Mouse (Mus musculus): ENCODE results near the gene Spock3. TPM values are rescaled to one million over a fixed set of nuclear protein-coding genes. Genes with fewer than 3 reads are reported as not detected.

The Spock3 gene
- 0.09 and 0.13 TPM in 2 replicates for total RNA-seq (2014; rRNA removed)
- not detected in 2 replicates for polyA plus RNA-seq (2012; rRNA removed)

- Histone ChIP-seq H3K9ac (ENCODE audit: low read depth, low read length) (no peak within 1 kb of the TSS), H3K79me2 (ENCODE audit: control insufficient read depth, insufficient read depth, low read length) (no peaks in the 10 kb centered on the region), H3K36me3 (ENCODE audit: control insufficient read depth, insufficient read depth, low read length) (no peaks in the 10 kb centered on the region), H3K4me1 (ENCODE audit: control insufficient read depth, insufficient read depth, low read length) (no peaks in the 10 kb centered on the region), H3K4me3 (ENCODE audit: insufficient read depth, low read depth, low read length) (no peak within 1 kb of the TSS), H3K27ac (replicated peaks; ENCODE audit: insufficient read depth, low read depth, low read length) (no peak within 1 kb of the TSS), H3K27me3 (ENCODE audit: control insufficient read depth, insufficient read depth, low read length) (0 out of 2 replicates have a peak, but pooled peaks cover 4% of the 10 kb centered on the region)
- TF ChIP-seq POLR2A (IDR thresholded peaks at IDR 0.05; ENCODE audit: extremely low read depth, insufficient read depth, low read length) (no peak), CTCF (IDR thresholded peaks at IDR 0.05; ENCODE audit: low read depth, low read length) (no peak)
- 27% methylated on average over 2 of the region's 2 CpGs for WGBS
- no peak for DNase-seq (ENCODE audit: extremely low read depth, low read depth, low spot score)
Measured at GRCm38 (mm10) chr8:62950709-62951108, at the start of gene Spock3. TSS of gene Spock3 (plus strand) at chr8:62951009.

- no peak for DNase-seq (ENCODE audit: extremely low read depth, low read depth, low spot score)
- WGBS = 2% methylated on average over 50 of the region's 50 CpGs
- no peak overlapping the region for H3K9ac ChIP-seq (ENCODE audit: low read depth, low read length)
- H3K79me2 ChIP-seq (ENCODE audit: control insufficient read depth, insufficient read depth, low read length) = no peaks in the 10 kb centered on the region
- no peaks in the 10 kb centered on the region for H3K36me3 ChIP-seq (ENCODE audit: control insufficient read depth, insufficient read depth, low read length)
- no peaks in the 10 kb centered on the region for H3K4me1 ChIP-seq (ENCODE audit: control insufficient read depth, insufficient read depth, low read length)
- no peak overlapping the region for H3K4me3 ChIP-seq (ENCODE audit: insufficient read depth, low read depth, low read length)
- H3K27me3 ChIP-seq (ENCODE audit: control insufficient read depth, insufficient read depth, low read length) = 0 out of 2 replicates have a peak, but pooled peaks cover 4% of the 10 kb centered on the region
- no peak overlapping the region for H3K27ac ChIP-seq (replicated peaks; ENCODE audit: insufficient read depth, low read depth, low read length)
- no peak for TF ChIP-seq CTCF (IDR thresholded peaks at IDR 0.05; ENCODE audit: low read depth, low read length)
- no peak for TF ChIP-seq POLR2A (IDR thresholded peaks at IDR 0.05; ENCODE audit: extremely low read depth, insufficient read depth, low read length)
Measured at GRCm38 (mm10) chr8:62951173-62952134, 645 bp downstream of the Spock3 start.

GRCm38 (mm10) chr8:62952481-62952880 is 1.7 kb downstream of the Spock3 start:
- WGBS = 18% methylated on average over 3 of the region's 3 CpGs
- no peak for TF ChIP-seq POLR2A (IDR thresholded peaks at IDR 0.05; ENCODE audit: extremely low read depth, insufficient read depth, low read length)
- no peak for TF ChIP-seq CTCF (IDR thresholded peaks at IDR 0.05; ENCODE audit: low read depth, low read length)

GRCm38 (mm10) chr8:62962608-62963007 is 11.8 kb downstream of the Spock3 start:
- TF ChIP-seq CTCF (IDR thresholded peaks at IDR 0.05; ENCODE audit: low read depth, low read length) (no peak), POLR2A (IDR thresholded peaks at IDR 0.05; ENCODE audit: extremely low read depth, insufficient read depth, low read length) (no peak)

More at GRCm38 (mm10) chr8:62952481-62952880, 1.7 kb downstream of the Spock3 start:
- no peak overlapping the region for H3K9ac ChIP-seq (ENCODE audit: low read depth, low read length)
- H3K27me3 ChIP-seq (ENCODE audit: control insufficient read depth, insufficient read depth, low read length) = 0 out of 2 replicates have a peak, but pooled peaks cover 4% of the 10 kb centered on the region
- H3K4me1 ChIP-seq (ENCODE audit: control insufficient read depth, insufficient read depth, low read length) = no peaks in the 10 kb centered on the region
- no peak for DNase-seq (ENCODE audit: extremely low read depth, low read depth, low spot score)
- no peak overlapping the region for H3K4me3 ChIP-seq (ENCODE audit: insufficient read depth, low read depth, low read length)
- no peak overlapping the region for H3K27ac ChIP-seq (replicated peaks; ENCODE audit: insufficient read depth, low read depth, low read length)
- no peaks in the 10 kb centered on the region for H3K79me2 ChIP-seq (ENCODE audit: control insufficient read depth, insufficient read depth, low read length)
- H3K36me3 ChIP-seq (ENCODE audit: control insufficient read depth, insufficient read depth, low read length) = no peaks in the 10 kb centered on the region

GRCm38 (mm10) chr8:62969802-62970372 is 19.1 kb downstream of the Spock3 start:
- no peak overlapping the region for H3K4me3 ChIP-seq (ENCODE audit: insufficient read depth, low read depth, low read length)
- no peaks in the 10 kb centered on the region for H3K36me3 ChIP-seq (ENCODE audit: control insufficient read depth, insufficient read depth, low read length)
- TF ChIP-seq CTCF (IDR thresholded peaks at IDR 0.05; ENCODE audit: low read depth, low read length) (no peak), POLR2A (IDR thresholded peaks at IDR 0.05; ENCODE audit: extremely low read depth, insufficient read depth, low read length) (no peak)
- DNase-seq (ENCODE audit: extremely low read depth, low read depth, low spot score) = no peak
- no peaks in the 10 kb centered on the region for H3K4me1 ChIP-seq (ENCODE audit: control insufficient read depth, insufficient read depth, low read length)
- WGBS = 74% methylated on average over 2 of the region's 2 CpGs
- no peak overlapping the region for H3K27ac ChIP-seq (replicated peaks; ENCODE audit: insufficient read depth, low read depth, low read length)
- H3K27me3 ChIP-seq (ENCODE audit: control insufficient read depth, insufficient read depth, low read length) = no peaks in the 10 kb centered on the region
- H3K79me2 ChIP-seq (ENCODE audit: control insufficient read depth, insufficient read depth, low read length) = no peaks in the 10 kb centered on the region
- H3K9ac ChIP-seq (ENCODE audit: low read depth, low read length) = no peak overlapping the region

More at GRCm38 (mm10) chr8:62962608-62963007, 11.8 kb downstream of the Spock3 start:
- no peak for DNase-seq (ENCODE audit: extremely low read depth, low read depth, low spot score)
- WGBS = 77% methylated on average over 3 of the region's 3 CpGs
- H3K27ac ChIP-seq (replicated peaks; ENCODE audit: insufficient read depth, low read depth, low read length) = no peak overlapping the region
- H3K9ac ChIP-seq (ENCODE audit: low read depth, low read length) = no peak overlapping the region
- H3K79me2 ChIP-seq (ENCODE audit: control insufficient read depth, insufficient read depth, low read length) = no peaks in the 10 kb centered on the region
- no peak overlapping the region for H3K4me3 ChIP-seq (ENCODE audit: insufficient read depth, low read depth, low read length)
- H3K4me1 ChIP-seq (ENCODE audit: control insufficient read depth, insufficient read depth, low read length) = no peaks in the 10 kb centered on the region
- no peaks in the 10 kb centered on the region for H3K36me3 ChIP-seq (ENCODE audit: control insufficient read depth, insufficient read depth, low read length)
- no peaks in the 10 kb centered on the region for H3K27me3 ChIP-seq (ENCODE audit: control insufficient read depth, insufficient read depth, low read length)

Measured in liver, adult 2 months (tissue).